ENCODE assay signal across 8 mouse cellular contexts in genomic region chr9:108565881-108566814, GRCm38 (mm10). TPM values are rescaled to one million over a fixed set of nuclear protein-coding genes. Genes with fewer than 3 reads are reported as not detected.
A peak's percentile ranks its signal among the peaks of the same experiment; 100 is the strongest.
DNase-seq lines count a peak whose midpoint lies in the region; ATAC-seq and TF ChIP-seq lines count a peak whose summit lies in the region.

No protein-coding gene starts in this region.

- intact Hi-C loops in heart, postnatal 14 days (cut with DNase I), result loop anchor here (5.0 kb wide), 1 partner anchor 49 kb away; the partner anchor contains the start of gene Qrich1

- no peak for TF ChIP-seq EP300 in ES-Bruce4 (IDR thresholded peaks at IDR 0.05; ENCODE audit: insufficient read depth, low read depth, low read length)

- H3K9ac ChIP-seq in heart, embryonic 11.5 days (ENCODE audit: low read depth, low read length), result peak overlapping the region; percentile 90
- peak overlapping the region; percentile 69 for H3K9ac ChIP-seq in ES-Bruce4 (ENCODE audit: low read depth, poor library complexity, severe bottlenecking)
- peak overlapping the region; percentile 87 for H3K9ac ChIP-seq in forebrain, embryonic 11.5 days (ENCODE audit: low read length)
- peak overlapping the region; percentile 74 for H3K9ac ChIP-seq in limb, embryonic 14.5 days (ENCODE audit: low read depth, low read length, severe bottlenecking)

- no peak for TF ChIP-seq POLR2A in ES-Bruce4 (IDR thresholded peaks at IDR 0.05; ENCODE audit: insufficient read depth, low read length)
- TF ChIP-seq POLR2A in limb, embryonic 14.5 days (IDR thresholded peaks at IDR 0.05; ENCODE audit: borderline replicate concordance, extremely low read depth, insufficient read depth, insufficient read length), result peak; percentile 21; the same call in 1 of the 2 replicates
- no peak for TF ChIP-seq POLR2A in small intestine, adult 2 months (IDR thresholded peaks at IDR 0.05; ENCODE audit: low read depth, low read length)

- no peaks in the 10 kb centered on the region for H3K9me3 ChIP-seq in heart, embryonic 11.5 days (replicated peaks; ENCODE audit: control insufficient read depth, low read length)
- no peaks in the 10 kb centered on the region for H3K9me3 ChIP-seq in ES-Bruce4 (replicated peaks; ENCODE audit: control insufficient read depth, insufficient read depth, low read length, poor library complexity, severe bottlenecking)
- no peaks in the 10 kb centered on the region for H3K9me3 ChIP-seq in forebrain, embryonic 11.5 days (ENCODE audit: control insufficient read depth, low read length)
- H3K9me3 ChIP-seq in limb, embryonic 14.5 days (ENCODE audit: control insufficient read depth, low read length), result no peaks in the 10 kb centered on the region

- H3K4me2 ChIP-seq in heart, embryonic 11.5 days, result peak overlapping the region; percentile 97
- H3K4me2 ChIP-seq in forebrain, embryonic 11.5 days (ENCODE audit: low read depth, low read length, severe bottlenecking), result peak overlapping the region; percentile 99
- peak overlapping the region; percentile 83 for H3K4me2 ChIP-seq in limb, embryonic 14.5 days (replicated peaks; ENCODE audit: low read depth, low read length, severe bottlenecking)

- peaks cover 30% of the 10 kb centered on the region for H3K4me1 ChIP-seq in heart, embryonic 11.5 days (ENCODE audit: control insufficient read depth, insufficient read depth, low read length)
- H3K4me1 ChIP-seq in ES-Bruce4 (ENCODE audit: control insufficient read depth, insufficient read depth, low read length), result no peaks in the 10 kb centered on the region
- H3K4me1 ChIP-seq in forebrain, embryonic 11.5 days (replicated peaks; ENCODE audit: control insufficient read depth, insufficient read depth, low read length), result peaks cover 20% of the 10 kb centered on the region
- peaks cover 19% of the 10 kb centered on the region for H3K4me1 ChIP-seq in limb, embryonic 14.5 days (ENCODE audit: control insufficient read depth, insufficient read depth, low read length)
- peaks cover 20% of the 10 kb centered on the region for H3K4me1 ChIP-seq in small intestine, adult 2 months (ENCODE audit: control insufficient read depth, insufficient read depth, insufficient read length, low read length)

- no peak for TF ChIP-seq CTCF in ES-Bruce4 (IDR thresholded peaks at IDR 0.05; ENCODE audit: low read depth, low read length)
- no peak for TF ChIP-seq CTCF in small intestine, adult 2 months (IDR thresholded peaks at IDR 0.05; ENCODE audit: extremely low read depth, insufficient read length, insufficient replicate concordance, low read depth, low read length)

- 13% methylated on average over 35 of the region's 35 CpGs for WGBS in heart, embryonic 11.5 days (ENCODE audit: insufficient replicate concordance)
- 12% methylated on average over 35 of the region's 35 CpGs for whole genome bisulfite sequencing in forebrain, embryonic 11.5 days
- 12% methylated on average over 35 of the region's 35 CpGs for WGBS in limb, embryonic 14.5 days
- 9% methylated on average over 35 of the region's 35 CpGs for WGBS in small intestine, adult 2 months

- H3K36me3 ChIP-seq in heart, embryonic 11.5 days (ENCODE audit: control insufficient read depth, insufficient read depth, low read length), result peaks cover 20% of the 10 kb centered on the region
- H3K36me3 ChIP-seq in ES-Bruce4 (ENCODE audit: control insufficient read depth, insufficient read depth, low read length, poor library complexity, severe bottlenecking), result peaks cover 39% of the 10 kb centered on the region
- H3K36me3 ChIP-seq in forebrain, embryonic 11.5 days (ENCODE audit: control insufficient read depth, insufficient read depth, low read length), result peaks cover 8% of the 10 kb centered on the region
- peaks cover 47% of the 10 kb centered on the region for H3K36me3 ChIP-seq in limb, embryonic 14.5 days (ENCODE audit: control insufficient read depth, insufficient read depth, low read length)
- peaks cover 9% of the 10 kb centered on the region for H3K36me3 ChIP-seq in small intestine, adult 2 months (ENCODE audit: control insufficient read depth, insufficient read depth, low read length)

- H3K4me3 ChIP-seq in heart, embryonic 11.5 days (ENCODE audit: low read depth, low read length), result peak overlapping the region; percentile 79
- peak overlapping the region; percentile 85 for H3K4me3 ChIP-seq in ES-Bruce4 (ENCODE audit: low read depth, low read length)
- peak overlapping the region; percentile 69 for H3K4me3 ChIP-seq in forebrain, embryonic 11.5 days (ENCODE audit: low read depth, low read length)
- peak overlapping the region; percentile 67 for H3K4me3 ChIP-seq in limb, embryonic 14.5 days (replicated peaks; ENCODE audit: low read length)
- peak overlapping the region; percentile 92 for H3K4me3 ChIP-seq in small intestine, adult 2 months (ENCODE audit: low read depth, low read length)

- no peaks in the 10 kb centered on the region for H3K27me3 ChIP-seq in heart, embryonic 11.5 days (ENCODE audit: control insufficient read depth, insufficient read depth, low read length)
- no peaks in the 10 kb centered on the region for H3K27me3 ChIP-seq in ES-Bruce4 (ENCODE audit: control insufficient read depth, insufficient read depth, low read length, poor library complexity, severe bottlenecking)
- no peaks in the 10 kb centered on the region for H3K27me3 ChIP-seq in forebrain, embryonic 11.5 days (ENCODE audit: control insufficient read depth, insufficient read depth, low read length)
- H3K27me3 ChIP-seq in limb, embryonic 14.5 days (ENCODE audit: control insufficient read depth, insufficient read depth, low read length), result no peaks in the 10 kb centered on the region
- no peaks in the 10 kb centered on the region for H3K27me3 ChIP-seq in small intestine, adult 2 months (ENCODE audit: control insufficient read depth, insufficient read depth, low read length)

- ATAC-seq in heart, embryonic 11.5 days (replicated peaks; ENCODE audit: insufficient number of reproducible peaks, low FRiP score, low TSS enrichment), result no peak
- ATAC-seq in forebrain, embryonic 11.5 days (replicated peaks; ENCODE audit: low FRiP score), result no peak
- peak; percentile 0; the same call in 1 of the 2 replicates for ATAC-seq in limb, embryonic 14.5 days (ENCODE audit: low FRiP score, low read depth)

- DNase-seq in heart, postnatal 14 days, result no peak
- DNase-seq in forebrain, embryonic 11.5 days (ENCODE audit: low spot score), result no peak
- no peak for DNase-seq in limb, embryonic 14.5 days (ENCODE audit: low spot score)
- DNase-seq in left cerebral cortex, adult 9 months (ENCODE audit: low spot score in 2 of 2), result no peak
- DNase-seq in kidney, adult 18-20 months, result no peak

- peak overlapping the region; percentile 95 for H3K27ac ChIP-seq in heart, embryonic 11.5 days (ENCODE audit: low read depth, low read length)
- peak overlapping the region; percentile 54 for H3K27ac ChIP-seq in ES-Bruce4 (ENCODE audit: insufficient read depth, low read length)
- peak overlapping the region; percentile 88; the same call in 1 of the 2 replicates for H3K27ac ChIP-seq in forebrain, embryonic 11.5 days (ENCODE audit: low read depth, low read length)
- peak overlapping the region; percentile 75 for H3K27ac ChIP-seq in limb, embryonic 14.5 days (replicated peaks; ENCODE audit: low read depth, low read length)
- H3K27ac ChIP-seq in small intestine, adult 2 months (ENCODE audit: insufficient read depth, low read depth, low read length), result peak overlapping the region; percentile 96

RNA-seq across cellular contexts. Expression of gene Ndufaf3, which starts 1.1 kb away (rescaled TPM):
- 56.6 and 58.9 TPM in 2 replicates for polyA plus RNA-seq in heart, embryonic 11.5 days (2014; fragmentation: Nextera tagmentation; extraction: Ambion mirVana)
- 10 to 100 TPM; 53.1 to 59.8 TPM for total RNA-seq in heart, postnatal 14 days (2021)
- 24.7 and 29.7 TPM in 2 replicates for polyA plus RNA-seq in ES-Bruce4 (2011; ENCODE audit: insufficient read depth, insufficient read length, low read depth, missing spikeins)
- 50.1 and 53.2 TPM in 2 replicates for polyA plus RNA-seq in forebrain, embryonic 11.5 days (2014; fragmentation: Nextera tagmentation; extraction: Ambion mirVana)
- 23.1 and 28.3 TPM in 2 replicates for polyA plus RNA-seq in limb, embryonic 14.5 days (2012; rRNA removed)
- polyA plus RNA-seq in limb, embryonic 14.5 days (2014; fragmentation: Nextera tagmentation; extraction: Ambion mirVana), result 40.9 and 42.7 TPM in 2 replicates
- polyA plus RNA-seq in small intestine, adult 2 months (2012; rRNA removed), result 19.8 and 26.2 TPM in 2 replicates

RNA-seq across cellular contexts. Expression of gene Dalrd3, which starts 3.5 kb away (rescaled TPM):
- 85.8 and 88.6 TPM in 2 replicates for polyA plus RNA-seq in heart, embryonic 11.5 days (2014; fragmentation: Nextera tagmentation; extraction: Ambion mirVana)
- 10 to 100 TPM; 18.7 to 21.4 TPM for total RNA-seq in heart, postnatal 14 days (2021)
- polyA plus RNA-seq in ES-Bruce4 (2011; ENCODE audit: insufficient read depth, insufficient read length, low read depth, missing spikeins), result 32.7 and 38.9 TPM in 2 replicates
- polyA plus RNA-seq in forebrain, embryonic 11.5 days (2014; fragmentation: Nextera tagmentation; extraction: Ambion mirVana), result 176 and 195 TPM in 2 replicates
- polyA plus RNA-seq in limb, embryonic 14.5 days (2012; rRNA removed), result 144 and 198 TPM in 2 replicates
- polyA plus RNA-seq in limb, embryonic 14.5 days (2014; fragmentation: Nextera tagmentation; extraction: Ambion mirVana), result 124 and 132 TPM in 2 replicates
- polyA plus RNA-seq in small intestine, adult 2 months (2012; rRNA removed), result 86.7 and 118 TPM in 2 replicates

RNA-seq across cellular contexts. Expression of gene Impdh2, which starts 6.1 kb away (rescaled TPM):
- polyA plus RNA-seq in heart, embryonic 11.5 days (2014; fragmentation: Nextera tagmentation; extraction: Ambion mirVana), result 130 TPM in 2 replicates
- total RNA-seq in heart, postnatal 14 days (2021), result 10 to 100 TPM; 47.0 to 54.5 TPM
- 387 and 445 TPM in 2 replicates for polyA plus RNA-seq in ES-Bruce4 (2011; ENCODE audit: insufficient read depth, insufficient read length, low read depth, missing spikeins)
- 197 and 199 TPM in 2 replicates for polyA plus RNA-seq in forebrain, embryonic 11.5 days (2014; fragmentation: Nextera tagmentation; extraction: Ambion mirVana)
- polyA plus RNA-seq in limb, embryonic 14.5 days (2012; rRNA removed), result 208 and 280 TPM in 2 replicates
- 184 and 191 TPM in 2 replicates for polyA plus RNA-seq in limb, embryonic 14.5 days (2014; fragmentation: Nextera tagmentation; extraction: Ambion mirVana)
- polyA plus RNA-seq in small intestine, adult 2 months (2012; rRNA removed), result 23.2 and 52.9 TPM in 2 replicates

RNA-seq across cellular contexts. Expression of gene Wdr6, which starts 12.4 kb away (rescaled TPM):
- polyA plus RNA-seq in heart, embryonic 11.5 days (2014; fragmentation: Nextera tagmentation; extraction: Ambion mirVana), result 48.6 and 60.8 TPM in 2 replicates
- total RNA-seq in heart, postnatal 14 days (2021), result 10 to 100 TPM; 21.2 to 23.9 TPM
- polyA plus RNA-seq in ES-Bruce4 (2011; ENCODE audit: insufficient read depth, insufficient read length, low read depth, missing spikeins), result 24.6 and 24.7 TPM in 2 replicates
- polyA plus RNA-seq in forebrain, embryonic 11.5 days (2014; fragmentation: Nextera tagmentation; extraction: Ambion mirVana), result 196 TPM in 2 replicates
- polyA plus RNA-seq in limb, embryonic 14.5 days (2012; rRNA removed), result 123 and 175 TPM in 2 replicates
- 91.5 and 115 TPM in 2 replicates for polyA plus RNA-seq in limb, embryonic 14.5 days (2014; fragmentation: Nextera tagmentation; extraction: Ambion mirVana)
- 10.7 and 15.9 TPM in 2 replicates for polyA plus RNA-seq in small intestine, adult 2 months (2012; rRNA removed)

RNA-seq across cellular contexts. Expression of gene P4htm, which starts 31.3 kb away (rescaled TPM):
- polyA plus RNA-seq in heart, embryonic 11.5 days (2014; fragmentation: Nextera tagmentation; extraction: Ambion mirVana), result 14.7 and 15.0 TPM in 2 replicates
- 10 to 100 TPM; 14.3 to 16.6 TPM for total RNA-seq in heart, postnatal 14 days (2021)
- polyA plus RNA-seq in ES-Bruce4 (2011; ENCODE audit: insufficient read depth, insufficient read length, low read depth, missing spikeins), result 2.4 TPM in 2 replicates
- 11.9 and 12.6 TPM in 2 replicates for polyA plus RNA-seq in forebrain, embryonic 11.5 days (2014; fragmentation: Nextera tagmentation; extraction: Ambion mirVana)
- 14.3 and 17.8 TPM in 2 replicates for polyA plus RNA-seq in limb, embryonic 14.5 days (2012; rRNA removed)
- 7.8 and 8.8 TPM in 2 replicates for polyA plus RNA-seq in limb, embryonic 14.5 days (2014; fragmentation: Nextera tagmentation; extraction: Ambion mirVana)
- polyA plus RNA-seq in small intestine, adult 2 months (2012; rRNA removed), result 3.8 and 4.8 TPM in 2 replicates
